Mouse (Mus musculus): Measurements from ENCODE around the gene Rgsl1.

DNA sequence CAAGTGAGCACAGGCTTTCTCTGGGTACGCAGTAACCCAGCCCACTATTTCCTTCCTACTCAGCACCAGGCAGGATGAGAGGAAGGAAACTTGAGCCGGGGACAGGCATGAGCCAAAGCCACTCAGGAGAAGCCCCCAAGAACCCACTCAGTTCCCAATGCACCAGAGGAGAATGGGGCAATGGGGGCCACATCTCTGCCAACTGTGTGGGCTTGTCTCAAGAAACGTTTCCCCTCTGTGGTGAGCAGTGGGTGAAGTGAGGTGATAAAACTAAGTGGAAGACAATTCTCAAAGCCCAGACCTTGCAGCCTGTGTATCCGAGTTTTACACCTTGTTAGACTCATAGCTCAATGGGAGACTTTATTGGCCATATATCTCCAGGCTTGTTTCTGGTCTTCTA is 47.5 kb upstream of the Rgsl1 start, which contains the start of gene Teddm1a:
- TF ChIP-seq EP300 (IDR thresholded peaks at IDR 0.05; ENCODE audit: insufficient read depth, low read depth, low read length) (no peak), CTCF (IDR thresholded peaks at IDR 0.05; ENCODE audit: low read depth, low read length) (no peak), POLR2A (IDR thresholded peaks at IDR 0.05; ENCODE audit: insufficient read depth, low read length) (no peak)

Data from ES-Bruce4 (cell line).